Mouse (Mus musculus) myocyte (in vitro differentiated cells): ENCODE measurements around the gene Kcnab1.

Experiments
- MAX ChIP-seq: IDR thresholded peaks from one replicate; pipeline ENCODE4 v1.6.1; 2011; ENCODE audit warnings: low read depth, mild to moderate bottlenecking, control low read depth
- MYOG ChIP-seq, 3 experiments: IDR thresholded peaks; one replicate each; pipeline ENCODE4 v1.6.1; 2011; ENCODE audit warnings: control low read depth in 2 of 3, low read depth in 2 of 3, mild to moderate bottlenecking in 2 of 3; ENCODE audit not compliant: insufficient read length in 2 of 3, control insufficient read depth in 1 of 3, insufficient read depth in 1 of 3
- POLR2A ChIP-seq: IDR thresholded peaks from one replicate; pipeline ENCODE4 v1.6.1; 2011; ENCODE audit warnings: low read depth, mild to moderate bottlenecking, control low read depth, moderate library complexity; ENCODE audit not compliant: insufficient read length
- POLR2AphosphoS2 ChIP-seq: IDR thresholded peaks from one replicate; pipeline ENCODE4 v1.6.1; 2011; ENCODE audit warnings: low read depth, control low read depth; ENCODE audit not compliant: insufficient read length

DNA sequence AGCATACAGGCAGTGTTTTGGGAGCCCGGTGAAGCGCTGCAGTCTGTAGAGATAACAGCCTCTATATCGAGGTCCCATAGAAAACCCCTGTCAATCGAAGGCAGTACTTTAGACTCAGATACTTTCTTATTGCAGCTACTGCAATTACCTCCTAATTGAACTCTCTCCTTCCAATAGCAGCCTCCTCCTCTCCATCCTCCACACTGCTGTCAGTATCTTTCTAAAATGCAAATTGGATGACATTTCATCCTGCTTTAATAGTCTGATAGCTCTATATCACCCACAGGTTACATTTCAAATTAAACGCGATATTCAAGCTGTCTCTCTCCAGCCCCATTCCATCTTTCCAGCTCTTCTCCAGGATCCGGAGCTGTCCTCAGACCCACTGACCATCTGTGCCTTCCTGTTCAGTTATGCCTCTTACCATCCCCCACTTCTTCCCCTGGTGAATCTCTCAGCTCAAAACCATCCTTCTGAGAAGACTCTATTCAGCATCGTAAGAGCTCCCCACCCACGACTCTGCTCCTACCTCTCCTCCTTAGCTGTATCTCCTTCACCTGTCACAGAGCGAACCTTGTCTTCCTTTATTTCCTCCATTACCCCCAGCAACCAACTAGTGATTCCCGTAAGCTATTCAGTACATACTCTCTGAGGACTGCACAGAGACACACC, 122.4 kb downstream of the Kcnab1 start:
- no peak for TF ChIP-seq POLR2A
- no peak for TF ChIP-seq POLR2AphosphoS2
- no peak for TF ChIP-seq MYOG (IDR thresholded peaks at IDR 0.05; ENCODE audit: control insufficient read depth in 1 of 3, insufficient read depth in 1 of 3, insufficient read length in 2 of 3, low read depth in 2 of 3)
- TF ChIP-seq MAX: no peak
